Mouse (Mus musculus): ENCODE measurements at regions not wholly inside any gene's neighbourhood (a gene's known extent, or its start where the extent isn't known, plus 50 kb on each side); places are given as distances from the start of the nearest gene placed in this dataset.

DNA sequence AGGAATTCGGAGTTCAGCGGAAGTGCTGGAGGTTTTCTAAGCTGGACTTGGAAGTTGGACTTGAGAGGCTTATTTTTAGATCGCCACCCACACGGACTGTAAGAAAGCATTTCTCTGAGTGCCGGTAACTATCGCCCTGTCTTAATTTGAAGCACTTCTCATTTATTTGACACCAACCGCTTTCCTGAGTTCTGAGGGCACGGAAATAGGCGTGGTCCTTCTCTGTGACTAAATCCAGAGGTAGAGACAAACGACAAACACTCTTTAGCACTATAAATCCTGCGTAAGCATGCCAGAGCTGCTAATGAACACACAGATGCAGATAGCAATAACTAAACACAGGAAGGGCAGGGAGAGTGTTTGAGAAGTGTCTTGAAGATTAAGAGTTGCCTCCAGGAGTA lies 156.7 kb upstream of the Pln start:
- no peak for TF ChIP-seq ZC3H11A (IDR thresholded peaks at IDR 0.05; ENCODE audit: low read depth, low read length)
- no peak for TF ChIP-seq KAT2A (IDR thresholded peaks at IDR 0.05; ENCODE audit: insufficient replicate concordance, low read length)
- no peak for TF ChIP-seq CTCF (conservative IDR thresholded peaks at IDR 0.05 in 1 of 2, IDR thresholded peaks at IDR 0.05 in 1 of 2; ENCODE audit: low read depth in 2 of 2, low read length in 2 of 2)
- TF ChIP-seq NELFE (IDR thresholded peaks at IDR 0.05; ENCODE audit: low read depth, low read length), result no peak
- no peak for TF ChIP-seq UBTF (IDR thresholded peaks at IDR 0.05; ENCODE audit: low read depth, low read length)
- TF ChIP-seq ZKSCAN1 (IDR thresholded peaks at IDR 0.05; ENCODE audit: borderline replicate concordance, low read depth, low read length), result no peak
- TF ChIP-seq MYC (IDR thresholded peaks at IDR 0.05; ENCODE audit: low read depth, low read length), result no peak
- TF ChIP-seq EP300 (IDR thresholded peaks at IDR 0.05; ENCODE audit: low read length), result no peak
- TF ChIP-seq MXI1 (IDR thresholded peaks at IDR 0.05; ENCODE audit: low read depth, low read length), result no peak
- TF ChIP-seq SIN3A (IDR thresholded peaks at IDR 0.05; ENCODE audit: low read length), result no peak
- no peak for TF ChIP-seq CHD1 (IDR thresholded peaks at IDR 0.05; ENCODE audit: low read depth, low read length)
- TF ChIP-seq ZNF384 (IDR thresholded peaks at IDR 0.05; ENCODE audit: low read depth, low read length), result no peak
- DNase-seq (ENCODE audit: extremely low read depth), result no peak
- Histone ChIP-seq H3K9me3 (replicated peaks; ENCODE audit: low read length) (no peaks in the 10 kb centered on the region), H3K36me3 (replicated peaks in 1 of 2; ENCODE audit: control insufficient read depth in 1 of 2, insufficient read depth in 1 of 2, low read length in 1 of 2) (no peaks in the 10 kb centered on the region), H3K4me3 (replicated peaks in 1 of 3; ENCODE audit: low read depth in 2 of 3, low read length in 2 of 3, poor library complexity in 1 of 3) (no peak overlapping the region), H3K27me3 (replicated peaks) (no peaks in the 10 kb centered on the region), H3K79me2 (replicated peaks; ENCODE audit: control insufficient read depth, extremely low read depth, insufficient read depth, poor library complexity, severe bottlenecking) (no peaks in the 10 kb centered on the region), H3K27ac (ENCODE audit: insufficient read depth, low read depth) (no peak overlapping the region), H3K4me1 (ENCODE audit: control insufficient read depth in 1 of 2, insufficient read depth in 2 of 2) (no peaks in the 10 kb centered on the region), H3K9ac (ENCODE audit: insufficient read depth, low read depth) (no peak overlapping the region), H3K4me2 (ENCODE audit: insufficient read depth, low read depth, poor library complexity, severe bottlenecking) (no peak overlapping the region)
- in situ Hi-C loops (cut with MboI; ENCODE audit: low pct_ligation_motif_present, low pct_unique_long_range_greater_than_20kb, low sequenced_read_pairs) (no loop called here), dilution Hi-C loops (cut with MboI; ENCODE audit: extremely low pct_ligation_motif_present, extremely low pct_unique_long_range_greater_than_20kb, low sequenced_read_pairs) (no loop called here)

DNA sequence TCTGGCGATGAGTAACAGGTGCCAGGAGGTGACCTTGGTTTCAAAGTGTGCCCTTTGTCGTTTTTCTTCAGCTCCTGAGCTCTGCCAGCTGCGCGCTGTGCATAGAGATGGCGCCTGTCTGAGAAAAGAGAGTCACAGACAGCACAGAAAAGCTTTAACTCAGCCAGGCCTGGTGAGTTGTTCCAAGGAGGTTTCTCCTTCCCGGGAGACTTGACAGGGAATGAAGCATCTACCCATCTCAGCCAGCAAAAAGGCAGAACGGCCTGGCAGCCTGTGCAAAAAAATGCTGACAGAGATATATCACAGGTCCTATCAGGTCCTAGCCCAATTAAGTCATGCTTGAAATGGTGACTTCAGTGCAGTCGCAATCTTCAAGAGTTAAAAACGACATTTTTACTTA lies 156.1 kb upstream of the Pln start:
- H3K4me2 ChIP-seq (ENCODE audit: insufficient read depth, low read depth, poor library complexity, severe bottlenecking), result no peak overlapping the region
- no peak for DNase-seq (ENCODE audit: extremely low read depth)
- in situ Hi-C loops (cut with MboI; ENCODE audit: low pct_ligation_motif_present, low pct_unique_long_range_greater_than_20kb, low sequenced_read_pairs) (no loop called here), dilution Hi-C loops (cut with MboI; ENCODE audit: extremely low pct_ligation_motif_present, extremely low pct_unique_long_range_greater_than_20kb, low sequenced_read_pairs) (no loop called here)
- no peaks in the 10 kb centered on the region for H3K79me2 ChIP-seq (replicated peaks; ENCODE audit: control insufficient read depth, extremely low read depth, insufficient read depth, poor library complexity, severe bottlenecking)
- no peak overlapping the region for H3K9ac ChIP-seq (ENCODE audit: insufficient read depth, low read depth)
- no peak overlapping the region for H3K27ac ChIP-seq (ENCODE audit: insufficient read depth, low read depth)
- no peaks in the 10 kb centered on the region for H3K9me3 ChIP-seq (replicated peaks; ENCODE audit: low read length)
- H3K4me1 ChIP-seq (ENCODE audit: control insufficient read depth in 1 of 2, insufficient read depth in 2 of 2), result no peaks in the 10 kb centered on the region
- no peaks in the 10 kb centered on the region for H3K36me3 ChIP-seq (replicated peaks in 1 of 2; ENCODE audit: control insufficient read depth in 1 of 2, insufficient read depth in 1 of 2, low read length in 1 of 2)
- no peak for TF ChIP-seq ZNF384 (IDR thresholded peaks at IDR 0.05; ENCODE audit: low read depth, low read length)
- TF ChIP-seq RCOR1 (conservative IDR thresholded peaks at IDR 0.05; ENCODE audit: low read depth, low read length), result no peak
- TF ChIP-seq MAX (IDR thresholded peaks at IDR 0.05; ENCODE audit: low read length), result no peak
- H3K4me3 ChIP-seq (replicated peaks in 1 of 3; ENCODE audit: low read depth in 2 of 3, low read length in 2 of 3, poor library complexity in 1 of 3), result no peak overlapping the region
- no peaks in the 10 kb centered on the region for H3K27me3 ChIP-seq (replicated peaks)

DNA sequence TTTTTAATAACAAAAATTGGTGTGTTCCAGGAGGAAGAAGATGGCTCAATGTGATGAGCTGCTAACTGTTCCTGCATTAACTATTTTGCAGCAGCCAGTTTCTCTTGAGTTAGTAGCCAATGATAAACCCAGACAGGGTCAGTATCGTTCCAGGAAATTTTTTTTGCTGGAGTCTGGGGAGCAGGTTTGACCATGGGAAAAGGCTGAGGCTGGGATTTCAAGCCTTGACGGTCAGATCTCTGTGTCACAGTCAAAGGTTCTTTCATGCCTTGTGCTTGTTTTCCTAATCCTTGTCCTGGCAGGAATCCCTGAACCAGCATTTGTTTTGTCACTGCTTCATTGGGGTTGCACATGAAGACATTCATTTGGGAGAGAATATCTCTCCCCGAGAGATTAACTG lies 129.0 kb upstream of the Pln start:
- Histone ChIP-seq H3K4me1 (ENCODE audit: control insufficient read depth in 1 of 2, insufficient read depth in 2 of 2) (no peaks in the 10 kb centered on the region), H3K4me3 (replicated peaks in 1 of 3; ENCODE audit: low read depth in 2 of 3, low read length in 2 of 3, poor library complexity in 1 of 3) (no peak overlapping the region), H3K79me2 (replicated peaks; ENCODE audit: control insufficient read depth, extremely low read depth, insufficient read depth, poor library complexity, severe bottlenecking) (no peaks in the 10 kb centered on the region), H3K27me3 (replicated peaks) (no peaks in the 10 kb centered on the region), H3K4me2 (ENCODE audit: insufficient read depth, low read depth, poor library complexity, severe bottlenecking) (no peak overlapping the region), H3K36me3 (replicated peaks in 1 of 2; ENCODE audit: control insufficient read depth in 1 of 2, insufficient read depth in 1 of 2, low read length in 1 of 2) (no peaks in the 10 kb centered on the region), H3K27ac (ENCODE audit: insufficient read depth, low read depth) (no peak overlapping the region), H3K9ac (ENCODE audit: insufficient read depth, low read depth) (no peak overlapping the region), H3K9me3 (replicated peaks; ENCODE audit: low read length) (no peaks in the 10 kb centered on the region)
- DNase-seq (ENCODE audit: extremely low read depth), result no peak
- dilution Hi-C loops (cut with MboI; ENCODE audit: extremely low pct_ligation_motif_present, extremely low pct_unique_long_range_greater_than_20kb, low sequenced_read_pairs) (no loop called here), in situ Hi-C loops (cut with MboI; ENCODE audit: low pct_ligation_motif_present, low pct_unique_long_range_greater_than_20kb, low sequenced_read_pairs) (no loop called here)
- TF ChIP-seq MEF2A (IDR thresholded peaks at IDR 0.05; ENCODE audit: borderline replicate concordance, low read depth, low read length) (no peak), ZKSCAN1 (IDR thresholded peaks at IDR 0.05; ENCODE audit: borderline replicate concordance, low read depth, low read length) (no peak), MAFK (IDR thresholded peaks at IDR 0.05; ENCODE audit: insufficient replicate concordance, low read length) (no peak), POLR2A (IDR thresholded peaks at IDR 0.05; ENCODE audit: low read depth, low read length) (no peak), MYC (IDR thresholded peaks at IDR 0.05; ENCODE audit: low read depth, low read length) (no peak), MAX (IDR thresholded peaks at IDR 0.05; ENCODE audit: low read length) (no peak), JUND (conservative IDR thresholded peaks at IDR 0.05; ENCODE audit: low read depth, low read length) (no peak), BHLHE40 (IDR thresholded peaks at IDR 0.05; ENCODE audit: low read depth, low read length) (no peak), POLR2AphosphoS2 (IDR thresholded peaks at IDR 0.05; ENCODE audit: low read depth, low read length) (no peak), USF1 (IDR thresholded peaks at IDR 0.05; ENCODE audit: low read depth, low read length) (no peak), SIN3A (IDR thresholded peaks at IDR 0.05; ENCODE audit: low read length) (no peak), RCOR1 (conservative IDR thresholded peaks at IDR 0.05; ENCODE audit: low read depth, low read length) (no peak), NRF1 (IDR thresholded peaks at IDR 0.05; ENCODE audit: low read depth, low read length) (no peak), ELF1 (IDR thresholded peaks at IDR 0.05; ENCODE audit: low read depth, low read length) (no peak), TBP (conservative IDR thresholded peaks at IDR 0.05; ENCODE audit: low read depth, low read length) (no peak), UBTF (IDR thresholded peaks at IDR 0.05; ENCODE audit: low read depth, low read length) (no peak), CTCF (conservative IDR thresholded peaks at IDR 0.05 in 1 of 2, IDR thresholded peaks at IDR 0.05 in 1 of 2; ENCODE audit: low read depth in 2 of 2, low read length in 2 of 2) (no peak)
